Mouse (Mus musculus) forebrain, embryonic 12.5 days (tissue): ENCODE measurements around the gene Tmod1. TPM values are rescaled to one million over a fixed set of nuclear protein-coding genes. Genes with fewer than 3 reads are reported as not detected.

Experiments used
- ATAC-seq: fragments of 200-750 bp; cut with Nextera tagmentation; 2 replicates; pipeline ENCODE4 v1.8.0; 2017; ENCODE audit warnings: moderate TSS enrichment; ENCODE audit not compliant: low FRiP score
- H3K27ac ChIP-seq: fragments of 300-500 bp; sonication (generic); 2 replicates; pipeline ENCODE4 v1.5.1; 2016; ENCODE audit warnings: mild to moderate bottlenecking
- H3K27me3 ChIP-seq: fragments of 300-500 bp; sonication (generic); 2 replicates; pipeline ENCODE4 v1.6.1; 2016; ENCODE audit warnings: mild to moderate bottlenecking
- H3K36me3 ChIP-seq: fragments of 300-500 bp; sonication (generic); replicated peaks from 2 replicates; pipeline ENCODE4 v1.6.1; 2016; ENCODE audit warnings: mild to moderate bottlenecking
- H3K4me1 ChIP-seq: fragments of 300-500 bp; sonication (generic); 2 replicates; pipeline ENCODE4 v1.6.1; 2016
- H3K4me2 ChIP-seq: fragments of 300-500 bp; sonication (generic); 2 replicates; pipeline ENCODE4 v1.6.1; 2016; ENCODE audit warnings: mild to moderate bottlenecking, moderate library complexity
- H3K4me3 ChIP-seq: fragments of 300-500 bp; sonication (generic); replicated peaks from 2 replicates; pipeline ENCODE4 v1.5.1; 2016; ENCODE audit warnings: mild to moderate bottlenecking
- H3K9ac ChIP-seq: fragments of 300-500 bp; sonication (generic); 2 replicates; pipeline ENCODE4 v1.6.1; 2016; ENCODE audit warnings: mild to moderate bottlenecking
- H3K9me3 ChIP-seq: fragments of 300-500 bp; sonication (generic); 2 replicates; pipeline ENCODE4 v1.6.1; 2016
- WGBS: fragments of 180-500 bp; shearing (Covaris S2); methylation state at CpG from one replicate; pipeline ENCODE4 v1.1.7; 2016; 5-methylcytosine and 5-hydroxymethylcytosine counted together
- polyA plus RNA-seq: library from polyadenylated mRNA; unstranded; fragments of >200 nt; fragmentation: Nextera tagmentation; extraction: Ambion mirVana; gene quantifications from 2 replicates; pipeline ENCODE4 v1.2.1, GENCODE M21; 2016

The Tmod1 gene
- polyA plus RNA-seq, 1 experiment from 2014 or later = 1.1 TPM

DNA sequence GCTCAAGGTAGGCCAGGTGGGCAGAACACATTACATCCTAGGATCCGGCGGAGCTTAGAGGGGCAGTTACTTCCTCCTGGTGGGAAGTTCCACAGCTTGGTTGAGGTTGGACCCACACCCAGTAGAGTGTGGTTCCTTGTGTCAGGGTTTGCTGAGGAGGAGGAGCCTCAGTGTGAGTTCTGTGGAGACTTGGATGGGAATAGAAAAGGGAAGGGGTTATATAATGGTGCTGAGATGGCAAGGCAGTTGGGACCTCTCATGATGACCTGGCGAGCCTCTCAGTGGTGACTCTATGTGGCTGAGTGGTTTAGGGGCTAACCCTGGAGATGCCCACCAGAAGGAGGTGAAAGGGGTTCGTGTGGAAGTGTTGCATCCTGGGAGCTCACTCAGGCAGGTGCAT is 25.1 kb downstream of the Tmod1 start:
- Histone ChIP-seq H3K36me3 (no peaks in the 10 kb centered on the region), H3K9me3 (no peaks in the 10 kb centered on the region), H3K9ac (no peak overlapping the region), H3K4me3 (no peak overlapping the region), H3K27me3 (no peaks in the 10 kb centered on the region), H3K4me2 (no peak overlapping the region), H3K4me1 (peaks cover 3% of the 10 kb centered on the region; the same call in 1 of the 2 replicates), H3K27ac (no peak overlapping the region)
- WGBS = 92% methylated on average over 4 of the region's 4 CpGs
- no peak for ATAC-seq

GRCm38 (mm10) chr4:46064263-46064662 is 25.5 kb downstream of the Tmod1 start:
- WGBS = 66% methylated on average over 8 of the region's 8 CpGs
- Histone ChIP-seq H3K4me1 (peaks cover 3% of the 10 kb centered on the region; the same call in 1 of the 2 replicates), H3K9ac (no peak overlapping the region), H3K27ac (no peak overlapping the region), H3K9me3 (no peaks in the 10 kb centered on the region), H3K4me2 (no peak overlapping the region), H3K4me3 (no peak overlapping the region), H3K36me3 (no peaks in the 10 kb centered on the region), H3K27me3 (no peaks in the 10 kb centered on the region)
- no peak for ATAC-seq

GRCm38 (mm10) chr4:46064961-46065360 is 26.2 kb downstream of the Tmod1 start:
- Histone ChIP-seq H3K4me2 (no peak overlapping the region), H3K9ac (no peak overlapping the region), H3K4me1 (peaks cover 3% of the 10 kb centered on the region; the same call in 1 of the 2 replicates), H3K27me3 (no peaks in the 10 kb centered on the region), H3K36me3 (no peaks in the 10 kb centered on the region), H3K27ac (no peak overlapping the region), H3K9me3 (no peaks in the 10 kb centered on the region), H3K4me3 (no peak overlapping the region)
- no peak for ATAC-seq
- WGBS = 74% methylated on average over 3 of the region's 3 CpGs

DNA sequence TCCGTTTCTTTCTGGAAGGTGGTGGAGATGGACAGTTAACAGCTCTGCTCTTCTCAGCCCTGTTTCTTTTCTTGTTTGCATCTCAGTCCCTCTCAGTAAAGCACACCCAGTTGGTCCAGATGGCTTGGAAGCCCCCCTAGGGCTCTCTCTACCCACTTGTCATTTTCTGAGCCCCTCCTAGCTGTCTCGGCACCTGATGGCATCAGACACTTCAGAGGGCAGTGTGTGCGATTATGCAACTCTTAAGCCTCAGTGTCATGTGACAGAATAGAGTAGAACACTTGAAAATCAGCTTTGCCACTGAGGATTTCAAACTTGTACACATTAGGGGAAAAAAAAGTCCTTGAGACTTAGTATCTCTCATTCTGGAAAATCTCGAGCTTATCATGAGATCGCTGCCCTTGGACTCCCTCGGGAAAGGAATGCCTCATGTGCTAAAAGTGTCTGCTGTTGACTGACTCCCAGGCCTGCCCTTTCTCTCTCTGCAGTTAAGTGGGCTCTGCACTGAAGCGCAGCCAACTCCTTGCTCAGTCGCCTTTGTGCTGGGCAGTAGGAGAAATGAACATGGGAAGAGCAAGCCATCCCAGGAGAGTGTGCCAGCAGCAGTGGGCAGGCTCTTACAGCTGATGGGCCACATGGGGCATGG is 27.1 kb downstream of the Tmod1 start:
- peaks cover 3% of the 10 kb centered on the region; the same call in 1 of the 2 replicates for H3K4me1 ChIP-seq
- H3K36me3 ChIP-seq = no peaks in the 10 kb centered on the region
- no peak overlapping the region for H3K27ac ChIP-seq
- H3K9me3 ChIP-seq = no peaks in the 10 kb centered on the region
- H3K4me3 ChIP-seq = no peak overlapping the region
- no peaks in the 10 kb centered on the region for H3K27me3 ChIP-seq
- H3K9ac ChIP-seq = no peak overlapping the region
- no peak for ATAC-seq
- 71% methylated on average over 8 of the region's 8 CpGs for WGBS
- no peak overlapping the region for H3K4me2 ChIP-seq

DNA sequence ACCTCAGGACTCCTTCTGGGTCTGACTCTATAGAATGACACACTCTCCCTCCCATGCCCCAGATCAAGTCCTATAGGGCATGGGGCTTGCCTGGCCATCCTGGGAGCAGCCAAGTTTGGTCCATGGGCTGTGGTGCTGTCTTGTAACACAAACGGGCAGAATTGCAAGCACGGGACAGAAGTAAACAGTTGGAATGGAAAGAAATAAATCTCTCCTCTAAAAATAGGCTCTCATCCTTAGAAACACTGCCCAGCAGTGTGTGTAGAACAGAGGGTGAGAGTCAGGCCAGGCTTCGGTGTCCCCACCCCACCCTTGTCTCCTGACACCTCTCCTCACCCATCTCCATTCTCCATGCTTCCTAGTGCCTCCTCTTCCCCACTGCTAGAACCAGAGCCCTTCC is 29.3 kb downstream of the Tmod1 start:
- H3K27me3 ChIP-seq = no peaks in the 10 kb centered on the region
- H3K9ac ChIP-seq = no peak overlapping the region
- no peaks in the 10 kb centered on the region for H3K36me3 ChIP-seq
- 98% methylated on average over 3 of the region's 3 CpGs for WGBS
- no peaks in the 10 kb centered on the region for H3K9me3 ChIP-seq
- no peak overlapping the region for H3K27ac ChIP-seq
- H3K4me3 ChIP-seq = no peak overlapping the region
- H3K4me1 ChIP-seq = peaks cover 3% of the 10 kb centered on the region; the same call in 1 of the 2 replicates
- H3K4me2 ChIP-seq = no peak overlapping the region
- no peak for ATAC-seq

DNA sequence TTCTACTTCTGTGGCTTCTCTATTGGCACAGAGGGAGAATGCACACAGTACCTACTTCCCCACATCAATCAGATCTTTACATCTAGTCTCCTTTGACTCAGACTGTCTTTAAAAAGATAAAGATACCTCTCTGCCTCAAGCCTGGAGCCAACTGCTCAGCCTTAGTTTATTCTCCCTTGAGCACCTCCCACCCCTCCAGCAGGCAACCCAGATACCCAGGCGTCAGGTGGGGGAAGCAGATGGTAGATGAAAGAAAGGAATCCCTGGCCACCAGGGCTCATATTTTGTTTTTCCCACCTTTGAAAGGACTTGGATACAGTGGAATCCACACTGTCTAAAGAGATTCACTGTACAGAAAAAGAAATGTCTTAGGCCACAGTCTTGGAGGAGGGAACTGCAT is 29.8 kb downstream of the Tmod1 start:
- Histone ChIP-seq H3K27ac (no peak overlapping the region), H3K27me3 (no peaks in the 10 kb centered on the region), H3K9me3 (no peaks in the 10 kb centered on the region), H3K4me1 (peaks cover 3% of the 10 kb centered on the region; the same call in 1 of the 2 replicates), H3K9ac (no peak overlapping the region), H3K36me3 (no peaks in the 10 kb centered on the region), H3K4me3 (no peak overlapping the region), H3K4me2 (no peak overlapping the region)
- WGBS = 63% methylated on average over 1 of the region's 1 CpGs
- no peak for ATAC-seq

DNA sequence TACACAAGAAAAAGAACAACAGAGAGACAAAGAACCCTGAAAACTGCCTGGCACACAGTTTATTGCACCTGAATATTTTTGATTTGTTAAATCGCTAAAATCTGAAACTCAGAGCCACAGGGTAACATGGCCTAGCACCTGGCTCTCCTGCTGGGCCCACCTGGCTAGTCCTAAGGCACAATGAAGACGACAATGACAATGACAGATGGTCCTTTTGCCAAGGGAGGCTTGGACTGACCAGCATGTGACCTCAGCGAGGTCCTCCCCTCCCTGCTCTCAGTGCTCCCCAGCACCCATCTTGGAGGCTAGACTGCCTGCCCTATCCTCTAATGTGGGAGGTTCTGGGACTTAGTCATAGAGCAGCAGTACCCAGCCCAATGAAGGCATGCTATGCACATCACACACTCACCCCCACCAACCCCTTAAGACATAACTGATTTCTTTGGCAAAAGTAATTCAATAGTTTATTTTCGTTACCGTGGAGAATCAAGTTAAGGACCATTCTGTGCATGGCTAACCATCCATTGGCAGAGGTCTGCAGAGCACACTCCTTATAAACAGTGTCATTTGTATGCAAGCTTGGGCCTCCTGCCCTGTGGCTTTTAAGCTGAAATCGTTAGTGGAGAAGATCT is 31.2 kb downstream of the Tmod1 start:
- no peaks in the 10 kb centered on the region for H3K36me3 ChIP-seq
- no peak for ATAC-seq
- 69% methylated on average over 6 of the region's 6 CpGs for WGBS
- H3K27me3 ChIP-seq = no peaks in the 10 kb centered on the region
- H3K4me1 ChIP-seq = peaks cover 3% of the 10 kb centered on the region; the same call in 1 of the 2 replicates
- H3K4me2 ChIP-seq = no peak overlapping the region
- no peak overlapping the region for H3K27ac ChIP-seq
- H3K9me3 ChIP-seq = no peaks in the 10 kb centered on the region
- no peak overlapping the region for H3K9ac ChIP-seq
- no peak overlapping the region for H3K4me3 ChIP-seq

- Histone ChIP-seq H3K4me3 (no peak overlapping the region), H3K4me2 (no peak overlapping the region), H3K27ac (no peak overlapping the region), H3K9me3 (no peaks in the 10 kb centered on the region), H3K4me1 (no peaks in the 10 kb centered on the region; the same call in 1 of the 2 replicates), H3K27me3 (no peaks in the 10 kb centered on the region), H3K9ac (no peak overlapping the region), H3K36me3 (no peaks in the 10 kb centered on the region)
- WGBS = 87% methylated on average over 6 of the region's 6 CpGs
- no peak for ATAC-seq
Measured at GRCm38 (mm10) chr4:46072631-46073030, 33.9 kb downstream of the Tmod1 start.

DNA sequence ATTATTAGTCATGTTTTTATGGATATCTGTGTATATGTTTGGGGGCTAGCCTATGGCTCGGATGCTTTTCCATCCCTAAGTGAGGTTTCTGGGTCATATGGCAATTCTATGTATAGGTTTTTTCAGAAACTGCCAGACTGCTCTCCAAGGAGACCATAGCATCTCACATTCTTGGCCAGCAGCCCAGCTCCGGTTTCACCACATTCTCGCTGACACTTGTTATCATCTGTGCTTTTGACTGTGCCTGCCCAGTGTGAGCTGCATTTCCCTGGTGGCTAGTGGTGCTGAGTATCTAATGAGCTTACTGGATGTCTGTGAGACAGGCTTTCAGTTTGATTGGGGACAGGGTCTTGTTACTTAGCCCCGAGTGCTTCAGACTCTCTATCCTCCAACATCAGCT is 35.0 kb downstream of the Tmod1 start:
- Histone ChIP-seq H3K9ac (no peak overlapping the region), H3K4me3 (no peak overlapping the region), H3K4me2 (no peak overlapping the region), H3K9me3 (no peaks in the 10 kb centered on the region), H3K4me1 (no peaks in the 10 kb centered on the region; the same call in 1 of the 2 replicates), H3K27me3 (no peaks in the 10 kb centered on the region), H3K36me3 (no peaks in the 10 kb centered on the region), H3K27ac (no peak overlapping the region)
- 66% methylated on average over 4 of the region's 4 CpGs for WGBS
- no peak for ATAC-seq

GRCm38 (mm10) chr4:46075664-46076063 is 36.9 kb downstream of the Tmod1 start:
- ATAC-seq = no peak
- Histone ChIP-seq H3K9me3 (no peaks in the 10 kb centered on the region), H3K4me2 (no peak overlapping the region), H3K27me3 (no peaks in the 10 kb centered on the region), H3K27ac (no peak overlapping the region), H3K36me3 (no peaks in the 10 kb centered on the region), H3K4me3 (no peak overlapping the region), H3K9ac (no peak overlapping the region), H3K4me1 (no peaks in the 10 kb centered on the region)
- 90% methylated on average over 3 of the region's 3 CpGs for WGBS

GRCm38 (mm10) chr4:46076892-46077291 is 38.2 kb downstream of the Tmod1 start:
- no peaks in the 10 kb centered on the region for H3K4me1 ChIP-seq
- H3K9me3 ChIP-seq = no peaks in the 10 kb centered on the region
- no peak overlapping the region for H3K27ac ChIP-seq
- H3K4me3 ChIP-seq = no peak overlapping the region
- no peak for ATAC-seq
- H3K27me3 ChIP-seq = no peaks in the 10 kb centered on the region
- H3K36me3 ChIP-seq = no peaks in the 10 kb centered on the region
- no peak overlapping the region for H3K4me2 ChIP-seq
- no peak overlapping the region for H3K9ac ChIP-seq
- 86% methylated on average over 2 of the region's 2 CpGs for WGBS

DNA sequence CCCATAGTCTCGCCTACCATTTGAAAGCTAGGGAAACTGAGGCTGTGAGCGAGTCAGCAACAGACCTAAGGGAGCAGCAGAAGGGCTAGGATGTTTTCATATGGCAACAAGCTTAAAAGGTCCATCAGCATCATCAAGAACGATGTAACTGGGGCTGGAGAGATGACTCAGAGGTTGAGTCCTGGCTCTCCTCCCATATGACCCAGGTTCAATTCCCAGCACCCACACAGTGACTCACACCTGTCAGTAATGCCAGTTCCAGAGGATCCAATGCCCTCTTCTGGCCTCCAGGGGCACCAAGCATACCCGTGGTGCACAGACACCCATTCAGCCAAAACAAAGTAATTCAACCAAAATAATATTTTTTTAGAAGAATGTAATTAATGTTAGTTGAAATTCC is 41.5 kb downstream of the Tmod1 start:
- no peaks in the 10 kb centered on the region for H3K36me3 ChIP-seq
- 88% methylated on average over 4 of the region's 4 CpGs for WGBS
- no peak overlapping the region for H3K9ac ChIP-seq
- no peaks in the 10 kb centered on the region for H3K9me3 ChIP-seq
- no peaks in the 10 kb centered on the region for H3K27me3 ChIP-seq
- no peak overlapping the region for H3K27ac ChIP-seq
- H3K4me1 ChIP-seq = peaks cover 5% of the 10 kb centered on the region; the same call in 1 of the 2 replicates
- no peak for ATAC-seq
- H3K4me3 ChIP-seq = no peak overlapping the region
- H3K4me2 ChIP-seq = no peak overlapping the region

- peaks cover 5% of the 10 kb centered on the region; the same call in 1 of the 2 replicates for H3K4me1 ChIP-seq
- H3K9me3 ChIP-seq = no peaks in the 10 kb centered on the region
- no peak overlapping the region for H3K9ac ChIP-seq
- 81% methylated on average over 11 of the region's 11 CpGs for WGBS
- H3K27ac ChIP-seq = no peak overlapping the region
- H3K36me3 ChIP-seq = no peaks in the 10 kb centered on the region
- no peak overlapping the region for H3K4me2 ChIP-seq
- H3K27me3 ChIP-seq = no peaks in the 10 kb centered on the region
- no peak overlapping the region for H3K4me3 ChIP-seq
- no peak for ATAC-seq
Measured at GRCm38 (mm10) chr4:46082555-46082954, 43.8 kb downstream of the Tmod1 start.
